Mouse (Mus musculus) CH12.LX (cell line): ENCODE results near the gene Grin3b.

Experiments used
- EP300 ChIP-seq: IDR thresholded peaks from 2 replicates; pipeline ENCODE4 v1.6.1; 2011; ENCODE audit warnings: low read length, improper control_type of control experiment
- HCFC1 ChIP-seq: IDR thresholded peaks from 2 replicates; pipeline ENCODE4 v1.6.1; 2012; ENCODE audit warnings: low read depth, mild to moderate bottlenecking, inconsistent platforms, low read length, improper control_type of control experiment
- POLR2A ChIP-seq: IDR thresholded peaks from 2 replicates; pipeline ENCODE4 v1.6.1; 2011; ENCODE audit warnings: low read depth, mild to moderate bottlenecking, improper control_type of control experiment, low read length
- RCOR1 ChIP-seq: conservative IDR thresholded peaks from 2 replicates; pipeline ENCODE4 v1.6.1; 2012; ENCODE audit warnings: low read depth, mild to moderate bottlenecking, inconsistent platforms, low read length, improper control_type of control experiment

DNA sequence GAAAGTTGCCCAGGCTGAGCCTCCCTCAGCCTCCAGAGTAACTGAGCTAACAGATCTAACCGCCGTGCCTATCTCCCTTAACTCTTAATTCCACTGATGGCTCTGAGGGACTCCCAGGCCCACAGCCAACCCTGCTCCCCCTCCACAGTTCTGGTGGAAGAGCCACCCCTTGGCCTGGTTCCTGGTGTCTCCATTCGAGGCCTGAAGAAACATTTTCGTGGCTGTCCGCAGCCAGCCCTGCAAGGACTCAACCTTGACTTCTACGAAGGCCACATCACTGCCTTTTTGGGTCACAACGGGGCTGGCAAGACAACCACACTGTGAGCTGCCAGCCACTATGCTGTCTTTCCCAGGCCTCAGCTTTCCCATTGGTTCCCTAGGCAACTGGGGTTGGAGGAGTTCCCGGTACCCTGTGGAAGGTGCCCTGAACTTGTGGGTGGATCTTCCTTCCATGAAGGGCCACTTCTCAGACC lies 33.8 kb downstream of the Grin3b start:
- no peak for TF ChIP-seq HCFC1
- no peak for TF ChIP-seq EP300
- TF ChIP-seq POLR2A = no peak
- TF ChIP-seq RCOR1 = no peak
